Mouse (Mus musculus) kidney, embryonic 14.5 days (tissue): ENCODE data around the gene Defb19. TPM values are rescaled to one million over a fixed set of nuclear protein-coding genes. Genes with fewer than 3 reads are reported as not detected.

Source experiments
- ATAC-seq: fragments of 200-750 bp; cut with Nextera tagmentation; 2 replicates; pipeline ENCODE4 v1.8.0; 2017; ENCODE audit warnings: moderate number of reproducible peaks, mild to moderate bottlenecking, moderate TSS enrichment, moderate library complexity; ENCODE audit not compliant: low FRiP score, low TSS enrichment
- H3K27ac ChIP-seq: fragments of 300-500 bp; sonication (generic); 2 replicates; pipeline ENCODE4 v1.5.1; 2014; ENCODE audit warnings: low read depth, mild to moderate bottlenecking, low read length, moderate library complexity, mixed read lengths
- H3K27me3 ChIP-seq: fragments of 300-500 bp; sonication (generic); 2 replicates; pipeline ENCODE4 v1.6.1; 2014; ENCODE audit warnings: mild to moderate bottlenecking, low read length; ENCODE audit not compliant: control insufficient read depth, insufficient read depth
- H3K36me3 ChIP-seq: fragments of 300-500 bp; sonication (generic); 2 replicates; pipeline ENCODE4 v1.6.1; 2014; ENCODE audit warnings: low read length, mixed read lengths; ENCODE audit not compliant: control insufficient read depth, insufficient read depth
- H3K4me1 ChIP-seq: fragments of 300-500 bp; sonication (generic); 2 replicates; pipeline ENCODE4 v1.6.1; 2014; ENCODE audit warnings: low read length, mixed read lengths; ENCODE audit not compliant: control insufficient read depth, insufficient read depth
- H3K4me2 ChIP-seq: fragments of 300-500 bp; sonication (generic); replicated peaks from 2 replicates; pipeline ENCODE4 v1.6.1; 2014; ENCODE audit warnings: low read depth, mild to moderate bottlenecking, low read length
- H3K4me3 ChIP-seq: fragments of 300-500 bp; sonication (generic); 2 replicates; pipeline ENCODE4 v1.5.1; 2014; ENCODE audit warnings: mild to moderate bottlenecking, low read length
- H3K9ac ChIP-seq: fragments of 300-500 bp; sonication (generic); 2 replicates; pipeline ENCODE4 v1.6.1; 2014; ENCODE audit warnings: low read depth, mild to moderate bottlenecking, low read length, moderate library complexity
- H3K9me3 ChIP-seq: fragments of 300-500 bp; sonication (generic); 2 replicates; pipeline ENCODE4 v1.6.1; 2016; ENCODE audit warnings: low read length; ENCODE audit not compliant: control insufficient read depth
- WGBS: fragments of 180-500 bp; shearing (Covaris S2); extraction: QIAGEN DNeasy Blood & Tissue Kit; methylation state at CpG from one replicate; pipeline ENCODE4 v1.1.7; 2014; 5-methylcytosine and 5-hydroxymethylcytosine counted together
- polyA plus RNA-seq: library from polyadenylated mRNA; unstranded; fragments of >200 nt; fragmentation: Nextera tagmentation; extraction: Ambion mirVana; gene quantifications from 2 replicates; pipeline ENCODE4 v1.2.1, GENCODE M21; 2014

Defb19 gene
- polyA plus RNA-seq, 1 experiment from 2014 or later = not detected

DNA sequence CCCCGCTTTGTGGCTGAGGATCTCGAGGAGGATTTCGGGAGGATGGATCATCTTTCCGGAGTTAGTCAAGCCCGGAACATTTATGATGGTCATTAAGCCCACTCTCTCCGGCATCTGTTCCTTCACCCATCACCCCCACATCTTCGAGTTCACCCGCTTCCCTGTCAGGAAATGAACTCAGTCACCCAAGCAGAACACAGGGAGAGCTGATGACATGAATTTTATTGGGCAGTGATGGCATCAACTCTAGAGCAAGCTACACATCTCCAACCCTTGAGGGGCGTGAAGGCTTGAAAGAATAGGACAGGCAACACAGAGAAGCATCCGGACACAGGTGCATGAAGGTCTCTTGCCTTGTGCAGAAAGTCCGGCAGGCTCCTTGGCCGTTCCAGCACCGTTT, 42.0 kb upstream of the Defb19 start:
- Histone ChIP-seq H3K4me1 (peaks cover 12% of the 10 kb centered on the region; the same call in 1 of the 2 replicates), H3K9me3 (0 out of 2 replicates have a peak, but pooled peaks cover 4% of the 10 kb centered on the region), H3K4me3 (no peak overlapping the region), H3K4me2 (no peak overlapping the region), H3K27ac (peak overlapping the region; percentile 82; the same call in 1 of the 2 replicates), H3K27me3 (no peaks in the 10 kb centered on the region), H3K36me3 (no peaks in the 10 kb centered on the region), H3K9ac (no peak overlapping the region)
- 20% methylated on average over 13 of the region's 13 CpGs for WGBS
- ATAC-seq = peak; percentile 71

DNA sequence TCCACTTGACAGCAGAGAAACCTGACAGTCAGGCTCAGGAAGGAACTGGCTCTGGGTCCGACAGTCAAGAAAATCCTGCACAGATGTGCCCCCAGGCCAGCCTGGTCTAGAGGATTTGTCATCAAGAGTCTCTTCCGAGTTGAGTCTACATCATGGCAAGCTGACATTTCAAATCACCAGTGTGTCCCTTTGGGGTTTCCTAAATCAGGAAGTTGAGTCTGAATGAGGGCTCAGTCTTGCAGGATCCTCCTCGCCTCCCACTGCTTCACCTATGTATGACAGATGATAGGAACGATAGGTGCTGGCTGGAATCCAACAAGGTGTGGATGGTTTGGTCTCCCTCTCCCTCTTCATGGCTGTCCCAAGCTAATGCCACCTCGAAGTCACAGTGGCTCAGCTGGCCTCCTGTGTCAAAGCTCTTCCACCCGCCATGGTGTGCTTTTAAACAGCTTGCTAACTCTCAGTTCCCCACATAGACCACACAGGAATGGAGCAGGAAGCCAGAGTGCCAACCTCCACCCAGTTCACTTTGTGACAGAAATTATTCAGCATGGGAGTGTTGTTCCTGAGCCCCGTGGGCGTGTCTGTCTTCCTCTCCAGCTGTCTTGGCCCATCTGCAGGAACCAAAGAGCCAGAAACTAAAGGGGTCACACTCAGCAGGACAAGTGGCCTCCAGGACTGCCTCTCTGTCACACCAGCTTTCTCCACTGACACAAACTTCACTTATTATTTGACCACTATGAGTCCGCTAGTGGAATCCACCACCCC, 40.4 kb upstream of the Defb19 start:
- Histone ChIP-seq H3K9ac (no peak overlapping the region), H3K36me3 (no peaks in the 10 kb centered on the region), H3K4me3 (no peak overlapping the region), H3K4me2 (no peak overlapping the region; the same call in 1 of the 2 replicates), H3K4me1 (peaks cover 8% of the 10 kb centered on the region; the same call in 1 of the 2 replicates), H3K27ac (peak overlapping the region; percentile 82), H3K9me3 (0 out of 2 replicates have a peak, but pooled peaks cover 4% of the 10 kb centered on the region), H3K27me3 (no peaks in the 10 kb centered on the region)
- 67% methylated on average over 9 of the region's 9 CpGs for WGBS
- ATAC-seq = no peak

DNA sequence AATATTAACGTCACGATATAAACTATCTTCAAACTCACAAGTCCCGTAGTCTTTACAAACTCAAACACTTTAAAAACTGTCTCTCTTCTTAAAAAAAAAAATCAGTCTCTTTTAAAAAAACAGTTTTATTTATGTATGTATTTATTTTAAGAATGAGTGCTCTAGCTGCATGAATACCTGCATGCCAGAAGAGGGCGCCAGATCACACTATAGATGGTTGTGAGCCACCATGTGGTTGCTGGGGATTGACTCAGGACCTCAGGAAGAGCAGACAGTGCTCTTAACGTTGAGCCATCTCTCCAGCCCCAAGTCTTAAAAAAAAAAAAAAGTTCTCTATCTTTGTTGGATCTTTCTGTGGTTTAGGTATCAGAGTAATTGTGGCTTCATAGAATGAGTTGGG, 37.3 kb upstream of the Defb19 start:
- Histone ChIP-seq H3K27me3 (no peaks in the 10 kb centered on the region), H3K27ac (no peak overlapping the region), H3K9me3 (no peaks in the 10 kb centered on the region), H3K4me1 (peaks cover 5% of the 10 kb centered on the region; the same call in 1 of the 2 replicates), H3K9ac (no peak overlapping the region), H3K4me3 (no peak overlapping the region), H3K4me2 (no peak overlapping the region), H3K36me3 (no peaks in the 10 kb centered on the region)
- WGBS = 61% methylated on average over 5 of the region's 5 CpGs
- ATAC-seq = no peak

DNA sequence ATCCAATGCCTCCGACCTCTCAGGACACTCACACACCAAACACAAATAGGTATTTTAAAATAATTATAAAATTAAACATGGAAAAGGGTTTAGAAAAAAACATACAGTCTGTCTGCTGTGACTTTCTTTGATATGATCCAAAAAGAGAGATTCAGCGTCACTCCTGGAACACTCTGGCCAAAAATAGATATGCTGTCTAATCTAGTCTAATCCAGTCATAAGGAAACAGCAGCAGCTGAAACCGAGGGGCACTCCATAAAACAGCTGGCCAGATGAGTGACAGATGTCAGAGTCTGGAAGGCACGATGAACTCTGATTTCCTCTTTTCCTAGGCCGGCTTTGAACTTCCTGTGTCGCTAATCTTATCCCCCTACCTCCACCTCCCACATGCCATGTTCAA, 36.4 kb upstream of the Defb19 start:
- H3K9me3 ChIP-seq = no peaks in the 10 kb centered on the region
- ATAC-seq = no peak
- no peak overlapping the region for H3K4me2 ChIP-seq
- no peaks in the 10 kb centered on the region for H3K36me3 ChIP-seq
- 54% methylated on average over 6 of the region's 6 CpGs for WGBS
- H3K4me3 ChIP-seq = no peak overlapping the region
- H3K27ac ChIP-seq = no peak overlapping the region
- no peaks in the 10 kb centered on the region for H3K27me3 ChIP-seq
- no peak overlapping the region for H3K9ac ChIP-seq
- 0 out of 2 replicates have a peak, but pooled peaks cover under 1% of the 10 kb centered on the region for H3K4me1 ChIP-seq

DNA sequence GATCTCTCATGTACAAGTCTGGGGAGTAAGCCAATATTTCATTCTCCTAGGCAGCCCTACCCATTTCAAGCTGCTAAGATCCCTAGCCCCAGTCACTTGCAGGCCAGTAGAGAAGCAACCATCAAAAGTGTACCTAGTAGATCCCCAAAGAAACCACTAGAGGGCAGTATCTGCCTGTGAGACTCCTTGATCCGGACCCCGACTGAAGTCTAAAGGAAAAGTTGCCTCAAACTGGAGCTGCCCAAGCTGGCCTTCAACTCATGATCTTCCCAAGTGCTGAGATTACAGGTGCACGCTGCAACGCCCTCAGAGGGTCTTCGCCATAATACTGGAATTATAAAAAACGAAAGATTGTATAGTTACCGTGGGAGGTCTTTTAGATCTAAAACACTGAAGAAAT, 35.5 kb upstream of the Defb19 start:
- Histone ChIP-seq H3K9ac (no peak overlapping the region), H3K9me3 (no peaks in the 10 kb centered on the region), H3K27ac (no peak overlapping the region), H3K4me1 (no peaks in the 10 kb centered on the region), H3K36me3 (no peaks in the 10 kb centered on the region), H3K4me3 (no peak overlapping the region), H3K4me2 (no peak overlapping the region), H3K27me3 (no peaks in the 10 kb centered on the region)
- 8% methylated on average over 7 of the region's 7 CpGs for WGBS
- no peak; the same call in 1 of the 2 replicates for ATAC-seq

DNA sequence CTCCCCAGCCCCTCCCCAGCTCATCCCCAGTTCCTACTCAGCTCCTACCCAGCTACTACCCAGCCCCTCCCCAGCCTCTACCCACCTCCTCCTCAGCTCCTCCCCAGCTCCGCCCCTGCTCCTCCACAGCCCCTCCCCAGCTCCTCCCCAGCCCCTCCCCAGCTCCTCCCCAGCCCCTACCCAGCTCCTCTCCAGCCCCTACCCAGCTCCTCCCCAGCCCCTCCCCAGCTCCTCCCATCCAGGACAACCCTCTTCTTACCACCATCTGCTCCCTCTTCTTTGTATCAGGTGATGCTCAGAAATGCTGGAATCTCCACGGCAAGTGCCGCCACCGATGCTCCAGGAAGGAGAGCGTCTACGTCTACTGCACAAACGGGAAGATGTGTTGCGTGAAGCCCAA, 32.1 kb upstream of the Defb19 start:
- 35% methylated on average over 8 of the region's 8 CpGs for WGBS
- ATAC-seq = peak; percentile 34; the same call in 1 of the 2 replicates

DNA sequence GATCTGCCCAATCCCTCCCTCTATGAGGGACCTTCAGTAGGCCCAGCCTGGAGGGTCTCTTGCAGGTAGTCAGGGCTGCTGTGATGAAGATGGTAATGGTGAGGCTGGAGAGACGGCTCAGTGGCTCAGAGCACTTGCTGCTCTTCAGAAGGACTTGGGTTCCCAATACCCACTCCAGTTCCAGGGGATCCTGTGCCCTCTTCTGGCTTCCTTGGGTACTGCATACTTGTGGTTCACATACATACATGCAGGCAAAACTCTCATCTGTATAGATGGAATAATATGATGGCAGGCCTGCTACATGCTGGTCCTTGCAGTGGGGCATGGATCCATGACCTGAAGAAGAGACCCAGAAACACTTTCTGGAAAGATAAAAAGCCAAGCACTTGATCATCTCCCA, 28.6 kb upstream of the Defb19 start:
- H3K27ac ChIP-seq = no peak overlapping the region
- no peaks in the 10 kb centered on the region for H3K27me3 ChIP-seq
- H3K4me1 ChIP-seq = peaks cover 19% of the 10 kb centered on the region
- no peak for ATAC-seq
- no peak overlapping the region for H3K9ac ChIP-seq
- no peaks in the 10 kb centered on the region for H3K9me3 ChIP-seq
- no peak overlapping the region for H3K4me2 ChIP-seq
- 100% methylated on average over 1 of the region's 1 CpGs for WGBS
- H3K36me3 ChIP-seq = no peaks in the 10 kb centered on the region
- no peak overlapping the region for H3K4me3 ChIP-seq

More for the DNA sequence above, 32.1 kb upstream of the Defb19 start:
- Histone ChIP-seq H3K4me2 (no peak overlapping the region), H3K9me3 (no peaks in the 10 kb centered on the region), H3K27ac (no peak overlapping the region), H3K27me3 (no peaks in the 10 kb centered on the region), H3K36me3 (no peaks in the 10 kb centered on the region), H3K4me3 (no peak overlapping the region), H3K9ac (no peak overlapping the region), H3K4me1 (peaks cover 7% of the 10 kb centered on the region; the same call in 1 of the 2 replicates)

DNA sequence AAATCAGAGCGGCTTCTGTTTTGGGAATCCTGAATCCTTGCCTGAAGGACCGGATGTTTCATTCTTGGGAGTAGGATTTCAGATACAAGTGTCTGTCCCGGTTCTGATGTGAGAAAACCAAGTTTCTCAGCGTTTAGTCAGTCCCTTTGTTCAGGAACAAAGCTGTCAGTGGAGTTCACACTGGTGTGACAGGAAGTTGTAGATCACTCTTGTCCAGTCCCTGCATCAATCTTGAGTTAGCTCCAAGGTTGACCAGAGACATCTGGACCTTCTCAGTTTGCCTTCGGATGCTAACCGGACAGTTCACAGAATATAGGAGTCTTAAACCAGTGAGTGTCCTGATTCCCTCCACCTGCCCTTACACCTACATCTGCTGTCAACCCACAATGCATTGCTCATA, 27.6 kb upstream of the Defb19 start:
- Histone ChIP-seq H3K27ac (peak overlapping the region; percentile 74), H3K9ac (no peak overlapping the region), H3K9me3 (no peaks in the 10 kb centered on the region), H3K4me2 (no peak overlapping the region), H3K4me1 (peaks cover 19% of the 10 kb centered on the region), H3K4me3 (no peak overlapping the region), H3K36me3 (no peaks in the 10 kb centered on the region), H3K27me3 (no peaks in the 10 kb centered on the region)
- peak; percentile 75 for ATAC-seq
- 10% methylated on average over 6 of the region's 6 CpGs for WGBS

DNA sequence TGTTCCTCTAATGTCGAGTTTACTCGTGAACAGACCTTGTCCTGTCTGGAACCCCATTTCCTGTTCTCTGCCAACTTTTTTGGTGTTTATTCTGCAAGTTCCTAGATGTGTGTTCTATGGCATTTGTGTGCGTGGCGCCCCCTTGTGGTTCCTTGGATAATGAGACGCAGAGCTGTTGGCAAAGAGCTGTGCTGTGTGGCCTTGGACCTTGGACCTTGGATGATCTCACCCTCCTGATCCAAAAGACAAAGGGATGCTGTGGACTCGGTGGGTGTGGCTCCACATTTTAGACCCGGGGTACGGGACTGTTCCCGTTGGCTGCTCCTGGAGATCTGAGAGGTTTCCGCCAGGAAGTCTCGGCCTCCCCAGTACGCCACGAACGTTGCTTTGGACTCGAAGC, 23.9 kb upstream of the Defb19 start, which contains the start of gene Defb36:
Gene Defb36 (plus strand): TSS at position 271 of the 400 bp plus-strand sequence.
- Histone ChIP-seq H3K4me3 (no peak within 1 kb of the TSS), H3K27me3 (no peaks in the 10 kb centered on the region), H3K4me1 (peaks cover 19% of the 10 kb centered on the region), H3K9ac (no peak within 1 kb of the TSS), H3K4me2 (no peak within 1 kb of the TSS), H3K27ac (no peak within 1 kb of the TSS), H3K36me3 (no peaks in the 10 kb centered on the region), H3K9me3 (no peaks in the 10 kb centered on the region)
- WGBS = 80% methylated on average over 15 of the region's 15 CpGs
- no peak for ATAC-seq
